8 mouse cellular contexts compared by ENCODE assay signal in the genomic region with DNA sequence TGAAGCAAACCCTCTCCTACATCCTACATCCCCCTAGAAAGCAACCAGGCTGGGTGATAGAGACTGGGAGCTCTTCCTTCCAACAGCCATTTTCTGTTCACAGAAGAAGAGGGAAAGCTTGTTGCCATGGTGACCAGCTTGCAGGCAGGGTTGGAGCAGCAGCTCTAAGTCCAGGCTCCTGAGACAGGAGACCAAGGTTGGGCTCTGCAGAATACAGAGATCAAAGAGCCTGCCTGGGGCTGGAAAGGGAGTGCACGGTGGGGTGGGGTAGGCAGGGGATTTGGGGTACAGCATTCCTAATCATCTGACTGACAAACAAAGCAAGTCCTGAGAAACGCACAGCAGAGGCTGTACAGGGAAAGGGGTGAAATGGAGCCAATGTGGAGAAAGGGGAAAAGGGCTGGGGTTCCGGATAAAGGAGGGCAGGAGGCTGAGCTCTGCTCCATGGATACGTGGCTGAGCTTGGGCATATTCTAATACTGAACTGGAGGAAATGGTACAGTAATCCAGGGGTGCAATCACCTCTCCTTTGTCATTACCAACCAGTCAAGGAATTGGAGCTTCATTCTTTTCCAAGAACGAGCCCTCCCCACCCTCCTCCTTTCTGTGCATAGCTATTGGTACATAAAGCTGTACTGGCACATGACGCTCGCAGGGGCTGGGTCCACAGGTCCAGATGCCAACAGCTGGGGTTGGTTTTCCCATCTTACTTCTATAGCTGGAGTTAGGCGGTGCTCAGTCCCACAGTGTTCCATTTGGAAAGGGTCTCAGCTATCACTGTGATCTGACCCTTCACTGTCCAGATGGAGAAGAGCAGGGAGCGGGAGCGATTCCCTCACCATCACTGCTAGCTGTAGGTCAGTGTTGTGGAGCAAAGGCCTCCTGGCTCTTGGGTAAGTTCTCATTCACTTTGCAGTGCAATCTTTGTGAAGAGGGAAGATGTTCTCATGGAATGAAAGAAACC.
DNase-seq lines count a peak whose midpoint lies in the region; ATAC-seq and TF ChIP-seq lines count a peak whose summit lies in the region.

No protein-coding gene starts in this region.

- peak overlapping the region; percentile 29 for H3K4me2 ChIP-seq in neural tube, embryonic 15.5 days
- H3K4me2 ChIP-seq in liver, embryonic 11.5 days, result no peak overlapping the region

- no peaks in the 10 kb centered on the region for H3K27me3 ChIP-seq in kidney, adult 2 months (replicated peaks; ENCODE audit: control insufficient read depth, insufficient read depth, low read length)
- no peaks in the 10 kb centered on the region for H3K27me3 ChIP-seq in neural tube, embryonic 15.5 days (replicated peaks)
- H3K27me3 ChIP-seq in liver, embryonic 11.5 days (replicated peaks; ENCODE audit: control insufficient read depth, insufficient read depth, low read length), result no peaks in the 10 kb centered on the region

- DNase-seq in kidney, postnatal 14 days, result peak; percentile 4
- no peak for DNase-seq in kidney, adult 2 months
- DNase-seq in cerebellum, adult 9-10 months, result peak; percentile 68
- DNase-seq in left cerebral cortex, adult 11 months (ENCODE audit: low spot score), result peak; percentile 71
- DNase-seq in liver, embryonic 11.5 days (ENCODE audit: low spot score), result no peak
- DNase-seq in gastrocnemius, adult 18-20 months (ENCODE audit: low spot score), result no peak

- no peaks in the 10 kb centered on the region for H3K36me3 ChIP-seq in kidney, adult 2 months (ENCODE audit: control insufficient read depth, insufficient read depth, low read length)
- H3K36me3 ChIP-seq in neural tube, embryonic 15.5 days, result peaks cover 24% of the 10 kb centered on the region
- H3K36me3 ChIP-seq in liver, embryonic 11.5 days (ENCODE audit: control insufficient read depth, insufficient read depth, low read length), result no peaks in the 10 kb centered on the region

- no peaks in the 10 kb centered on the region for H3K9me3 ChIP-seq in neural tube, embryonic 15.5 days (replicated peaks)
- no peaks in the 10 kb centered on the region for H3K9me3 ChIP-seq in liver, embryonic 11.5 days (ENCODE audit: control insufficient read depth, low read length)

- TF ChIP-seq CTCF in kidney, adult 2 months (conservative IDR thresholded peaks at IDR 0.05; ENCODE audit: insufficient read depth, insufficient read length, low read depth, low read length), result no peak

- H3K4me1 ChIP-seq in kidney, adult 2 months (ENCODE audit: control insufficient read depth, insufficient read depth, low read length), result no peaks in the 10 kb centered on the region
- peaks cover 44% of the 10 kb centered on the region for H3K4me1 ChIP-seq in neural tube, embryonic 15.5 days
- H3K4me1 ChIP-seq in liver, embryonic 11.5 days (replicated peaks; ENCODE audit: control insufficient read depth, insufficient read depth, low read length), result no peaks in the 10 kb centered on the region; the same call in 1 of the 2 replicates

- no peak overlapping the region for H3K27ac ChIP-seq in kidney, adult 2 months (ENCODE audit: insufficient read depth, low read depth, low read length)
- peak overlapping the region; percentile 83 for H3K27ac ChIP-seq in neural tube, embryonic 15.5 days (replicated peaks)
- H3K27ac ChIP-seq in liver, embryonic 11.5 days (ENCODE audit: low read depth, low read length), result no peak overlapping the region

- peak overlapping the region; percentile 17; the same call in 1 of the 2 replicates for H3K9ac ChIP-seq in neural tube, embryonic 15.5 days (replicated peaks)
- H3K9ac ChIP-seq in liver, embryonic 11.5 days (ENCODE audit: low read depth, low read length), result no peak overlapping the region

- H3K4me3 ChIP-seq in kidney, adult 2 months (ENCODE audit: insufficient read depth, low read depth, low read length), result no peak overlapping the region
- no peak overlapping the region for H3K4me3 ChIP-seq in neural tube, embryonic 15.5 days (replicated peaks)
- no peak overlapping the region for H3K4me3 ChIP-seq in liver, embryonic 11.5 days (ENCODE audit: low read depth, low read length)

- TF ChIP-seq POLR2A in kidney, adult 2 months (IDR thresholded peaks at IDR 0.05; ENCODE audit: low read depth, low read length), result no peak

- ATAC-seq in frontal cortex, adult (ENCODE audit: low TSS enrichment), result peak; percentile 82
- ATAC-seq in neural tube, embryonic 15.5 days (ENCODE audit: low FRiP score), result peak; percentile 81
- no peak for ATAC-seq in liver, embryonic 11.5 days (replicated peaks; ENCODE audit: low FRiP score)

- WGBS in kidney, adult 2 months, result 66% methylated on average over 10 of the region's 10 CpGs
- 42% methylated on average over 10 of the region's 10 CpGs for WGBS in neural tube, embryonic 15.5 days
- 51% methylated on average over 10 of the region's 10 CpGs for WGBS in liver, embryonic 11.5 days

Comparison
In these comparisons a context has a peak if more than half of its experiments do, and no peak if none do; other contexts are left out.
1. DNase-seq: peak in kidney, postnatal 14 days (single experiment), cerebellum, adult 9-10 months (single experiment) and left cerebral cortex, adult 11 months (single experiment); none in kidney, adult 2 months (single experiment), liver, embryonic 11.5 days (single experiment) and gastrocnemius, adult 18-20 months (single experiment).